In the genomic region with DNA sequence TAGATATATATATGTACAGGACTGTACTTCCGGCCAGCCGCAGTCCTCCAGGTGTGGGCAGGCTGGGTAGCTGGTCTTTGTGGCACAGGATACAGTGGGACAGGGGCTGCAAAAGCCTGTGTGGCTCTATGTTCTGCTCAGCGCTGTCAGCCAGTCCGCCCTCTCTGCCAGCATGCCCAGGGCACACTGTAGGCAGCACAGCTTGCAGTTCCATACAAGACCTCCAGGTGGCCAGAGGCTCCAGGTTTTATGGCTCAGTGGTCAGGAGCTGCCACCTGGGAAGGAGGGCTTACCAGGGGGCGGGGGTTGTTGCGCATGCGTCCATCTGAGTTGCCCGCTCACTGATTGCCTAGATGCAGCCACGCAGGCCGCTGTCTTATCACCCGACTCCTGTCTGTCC, we compare ENCODE assay signal across 9 mouse cellular contexts. TPM values are rescaled to one million over a fixed set of nuclear protein-coding genes. Genes with fewer than 3 reads are reported as not detected.
DNase-seq lines count a peak whose midpoint lies in the region; ATAC-seq and TF ChIP-seq lines count a peak whose summit lies in the region.
"Had no signal": no experiment of that assay in that cellular context is flagged by ENCODE, and none has a peak within 500 bp of the region (broad histone marks: within the 10 kb centered on the region; RNA-seq: fewer than 3 reads in every experiment).

No protein-coding gene starts in this region.

- no peaks in the 10 kb centered on the region for H3K27me3 ChIP-seq in liver, postnatal 0 days (ENCODE audit: insufficient read depth, low read length)
- H3K27me3 ChIP-seq: stomach, embryonic 15.5 days had no signal

- TF ChIP-seq EP300 in liver, postnatal 0 days (IDR thresholded peaks at IDR 0.05; ENCODE audit: low read depth): no peak

- H3K36me3 ChIP-seq in liver, postnatal 0 days (replicated peaks; ENCODE audit: insufficient read depth, low read length): no peaks in the 10 kb centered on the region
- H3K36me3 ChIP-seq: stomach, embryonic 15.5 days had no signal

- H3K27ac ChIP-seq in cortical plate, adult 2 months (ENCODE audit: insufficient read depth, low read length): no peak overlapping the region
- no peak overlapping the region for H3K27ac ChIP-seq in liver, postnatal 0 days (ENCODE audit: low read depth)
- H3K27ac ChIP-seq: stomach, embryonic 15.5 days had no signal

- H3K4me3 ChIP-seq in cortical plate, adult 2 months (ENCODE audit: insufficient read depth, low read length): no peak overlapping the region
- H3K4me3 ChIP-seq in liver, postnatal 0 days (ENCODE audit: low read depth, low read length): no peak overlapping the region
- H3K4me3 ChIP-seq: stomach, embryonic 15.5 days had no signal

- H3K9ac ChIP-seq in liver, postnatal 0 days (replicated peaks): no peak overlapping the region
- H3K9ac ChIP-seq: stomach, embryonic 15.5 days had no signal

- ATAC-seq in liver, postnatal 0 days: peak; percentile 19; the same call in 1 of the 2 replicates

- no peaks in the 10 kb centered on the region for H3K9me3 ChIP-seq in liver, postnatal 0 days (ENCODE audit: low read length)
- H3K9me3 ChIP-seq: stomach, embryonic 15.5 days had no signal

- peak; percentile 24; the same call in 1 of the 2 replicates for TF ChIP-seq CTCF in cortical plate, adult 2 months (IDR thresholded peaks at IDR 0.05; ENCODE audit: extremely low read depth, insufficient read depth, low read length)
- peak; percentile 76 for TF ChIP-seq CTCF in liver, postnatal 0 days (IDR thresholded peaks at IDR 0.05; ENCODE audit: low read depth)

- TF ChIP-seq POLR2A in cortical plate, adult 2 months (IDR thresholded peaks at IDR 0.05; ENCODE audit: extremely low read depth, insufficient read depth, low read length): no peak

- H3K4me1 ChIP-seq in cortical plate, adult 2 months (ENCODE audit: control insufficient read depth, insufficient read depth, low read length): no peaks in the 10 kb centered on the region
- H3K4me1 ChIP-seq in liver, postnatal 0 days (ENCODE audit: insufficient read depth): peaks cover 7% of the 10 kb centered on the region

- DNase-seq in heart, postnatal 4 days: peak; percentile 46
- DNase-seq in heart, adult 9 months (ENCODE audit: low spot score in 2 of 2): no peak
- DNase-seq in CD4-positive helper T cell, adult 2 months (ENCODE audit: low read depth, low spot score): peak; percentile 22
- peak; percentile 58 for DNase-seq in liver, postnatal 0 days
- DNase-seq in thymus, postnatal 25 days: peak; percentile 44
- DNase-seq in yolk sac, embryonic 10.5 days (ENCODE audit: low spot score): no peak
- no peak for DNase-seq in right cerebral cortex, postnatal 36 days (ENCODE audit: low spot score in 2 of 2)

- H3K4me2 ChIP-seq in liver, postnatal 0 days (ENCODE audit: low read depth, low read length): no peak overlapping the region
- H3K4me2 ChIP-seq: stomach, embryonic 15.5 days had no signal

- 70% methylated on average over 11 of the region's 11 CpGs for WGBS in liver, postnatal 0 days (ENCODE audit: insufficient replicate concordance)

RNA-seq across cellular contexts. Expression of gene Sun2, which starts 5.7 kb away (rescaled TPM):
- total RNA-seq in heart, postnatal 4 days (2021): 10 to 100 TPM; 54.7 to 62.3 TPM
- 29.7 and 32.0 TPM in 2 replicates for polyA plus RNA-seq in cortical plate, adult 2 months (2012; rRNA removed)
- polyA plus RNA-seq in liver, postnatal 0 days (2015; fragmentation: Nextera tagmentation; extraction: Ambion mirVana): 3.3 and 4.2 TPM in 2 replicates

RNA-seq across cellular contexts. Expression of gene Dnal4, which starts 29.7 kb away (rescaled TPM):
- 10 to 100 TPM; 22.3 to 25.1 TPM for total RNA-seq in heart, postnatal 4 days (2021)
- polyA plus RNA-seq in cortical plate, adult 2 months (2012; rRNA removed): 71.5 and 72.4 TPM in 2 replicates
- polyA plus RNA-seq in liver, postnatal 0 days (2015; fragmentation: Nextera tagmentation; extraction: Ambion mirVana): 9.7 and 10.2 TPM in 2 replicates

RNA-seq across cellular contexts. Expression of gene Nptxr, which starts 56.6 kb away (rescaled TPM):
- total RNA-seq in heart, postnatal 4 days (2021): 1 to 10 TPM; 5.8 to 6.0 TPM
- polyA plus RNA-seq in cortical plate, adult 2 months (2012; rRNA removed): 293 and 298 TPM in 2 replicates
- 0.09 and 0.13 TPM in 2 replicates for polyA plus RNA-seq in liver, postnatal 0 days (2015; fragmentation: Nextera tagmentation; extraction: Ambion mirVana)

RNA-seq across cellular contexts. Expression of gene Gtpbp1, which starts 57.4 kb away (rescaled TPM):
- total RNA-seq in heart, postnatal 4 days (2021): 10 to 100 TPM; 40.2 to 41.9 TPM
- 36.4 and 36.9 TPM in 2 replicates for polyA plus RNA-seq in cortical plate, adult 2 months (2012; rRNA removed)
- polyA plus RNA-seq in liver, postnatal 0 days (2015; fragmentation: Nextera tagmentation; extraction: Ambion mirVana): 14.8 and 16.8 TPM in 2 replicates

Comparison
In these comparisons a context has a peak if more than half of its experiments do, and no peak if none do; other contexts are left out.
1. DNase-seq: peak in heart, postnatal 4 days (single experiment), CD4-positive helper T cell, adult 2 months (single experiment), liver, postnatal 0 days (single experiment) and thymus, postnatal 25 days (single experiment); none in heart, adult 9 months (0 of 2), yolk sac, embryonic 10.5 days (single experiment) and right cerebral cortex, postnatal 36 days (0 of 2).
2. RNA of gene Nptxr, which starts 56.6 kb away (polyA plus RNA-seq): 293 to 298 TPM in cortical plate, adult 2 months; 0.09 to 0.13 TPM in liver, postnatal 0 days; every median in the first group is over 100 times any median in the second.